35 mouse cellular contexts compared by ENCODE assay signal in genomic region chr3:96982666-96983065, GRCm38 (mm10). TPM values are rescaled to one million over a fixed set of nuclear protein-coding genes. Genes with fewer than 3 reads are reported as not detected.
DNase-seq lines count a peak whose midpoint lies in the region; TF ChIP-seq lines count a peak whose summit lies in the region.
"Had no signal": no experiment of that assay in that cellular context is flagged by ENCODE, and none has a peak within 500 bp of the region (broad histone marks: within the 10 kb centered on the region; RNA-seq: fewer than 3 reads in every experiment).

No protein-coding gene starts in this region.

- H3K27me3 ChIP-seq in cerebellum, adult 2 months (ENCODE audit: control insufficient read depth, insufficient read depth, low read length): no peaks in the 10 kb centered on the region
- H3K27me3 ChIP-seq: embryonic facial prominence, embryonic 12.5 days; heart, embryonic 15.5 days; hindbrain, embryonic 12.5 days; limb, embryonic 13.5 days; neural tube, embryonic 12.5 days; stomach, embryonic 15.5 days had no signal

- no peak for TF ChIP-seq CTCF in cerebellum, adult 2 months (IDR thresholded peaks at IDR 0.05; ENCODE audit: borderline replicate concordance, insufficient read depth, low read depth, low read length)

- 17% methylated on average over 2 of the region's 2 CpGs for WGBS in cerebellum, adult 2 months

- H3K4me3 ChIP-seq in cerebellum, adult 2 months (replicated peaks; ENCODE audit: insufficient read depth, low read depth, low read length): no peak overlapping the region
- H3K4me3 ChIP-seq: embryonic facial prominence, embryonic 12.5 days; heart, embryonic 10.5 days; heart, embryonic 15.5 days; hindbrain, embryonic 12.5 days; limb, embryonic 13.5 days; neural tube, embryonic 12.5 days; stomach, embryonic 15.5 days had no signal

- TF ChIP-seq POLR2A in cerebellum, adult 2 months (IDR thresholded peaks at IDR 0.05; ENCODE audit: borderline replicate concordance, insufficient read depth, low read length): no peak; the same call in 1 of the 2 replicates

- DNase-seq in left cerebral cortex, postnatal 4 days: peak; percentile 15
- DNase-seq in left cerebral cortex, postnatal 36 days (ENCODE audit: low spot score in 2 of 2): no peak
- DNase-seq in cerebellum, adult 2 months: peak; percentile 68 to 89
- peak; percentile 61 to 66 for DNase-seq in cerebellum, postnatal 14 days
- DNase-seq in natural killer cell, adult 2 months (ENCODE audit: low spot score in 2 of 2): no peak
- DNase-seq in thymus, postnatal 10 days (ENCODE audit: low spot score in 2 of 2): no peak
- DNase-seq in embryo, embryonic 11 days: no peak
- DNase-seq: adrenal gland, postnatal 25 days; gastrocnemius, postnatal 25 days; heart, adult 11 months; kidney, postnatal 14 days; lung, postnatal 36 days; right cerebral cortex, postnatal 14 days; thymus, postnatal 36 days had no signal

- intact Hi-C loops in left cerebral cortex, postnatal 4 days (cut with DNase I): no loop called here
- intact Hi-C loops in left cerebral cortex, postnatal 36 days (cut with DNase I): no loop called here

- peak overlapping the region; percentile 94 for H3K27ac ChIP-seq in cerebellum, adult 2 months (ENCODE audit: insufficient read depth, low read length)
- H3K27ac ChIP-seq: embryonic facial prominence, embryonic 12.5 days; heart, embryonic 10.5 days; heart, embryonic 15.5 days; hindbrain, embryonic 12.5 days; limb, embryonic 13.5 days; neural tube, embryonic 12.5 days; stomach, embryonic 15.5 days had no signal

- peaks cover 18% of the 10 kb centered on the region for H3K4me1 ChIP-seq in cerebellum, adult 2 months (ENCODE audit: control insufficient read depth, insufficient read depth, low read length)
- H3K4me1 ChIP-seq: embryonic facial prominence, embryonic 12.5 days; limb, embryonic 13.5 days; neural tube, embryonic 12.5 days; stomach, embryonic 15.5 days had no signal

RNA-seq across cellular contexts. Expression of gene Gja8, which starts 56.8 kb away (rescaled TPM):
- not detected for total RNA-seq in left cerebral cortex, postnatal 4 days (2021)
- not detected for total RNA-seq in left cerebral cortex, postnatal 36 days (2021)
- polyA plus RNA-seq in cerebellum, adult 2 months (2012; rRNA removed): not detected in 2 replicates
- total RNA-seq: adrenal gland, adult 18-20 months; adrenal gland, postnatal 25 days; gastrocnemius, adult 18-20 months; gastrocnemius, postnatal 25 days; layer of hippocampus, adult 18-20 months; layer of hippocampus, postnatal 10 days; left cerebral cortex, adult 18-20 months; left cerebral cortex, postnatal 14 days; megakaryocyte, adult 5-6 weeks had no signal
- polyA plus RNA-seq: brain, embryonic 14.5 days; forebrain, embryonic 14.5 days; heart, embryonic 10.5 days; heart, embryonic 15.5 days; liver, embryonic 11.5 days; liver, embryonic 16.5 days; lung, embryonic 16.5 days; midbrain, embryonic 11.5 days; small intestine, adult 2 months; stomach, embryonic 15.5 days had no signal

Comparison
In these comparisons a context has a peak if more than half of its experiments do, and no peak if none do; other contexts are left out.
1. DNase-seq: peak in left cerebral cortex, postnatal 4 days (single experiment), cerebellum, adult 2 months (2 of 2) and cerebellum, postnatal 14 days (2 of 2); none in left cerebral cortex, postnatal 36 days (0 of 2), natural killer cell, adult 2 months (0 of 2), thymus, postnatal 10 days (0 of 2) and embryo, embryonic 11 days (single experiment).